Mouse (Mus musculus): ENCODE measurements around the gene Tcl1b4.

Gene Tcl1b4

DNA sequence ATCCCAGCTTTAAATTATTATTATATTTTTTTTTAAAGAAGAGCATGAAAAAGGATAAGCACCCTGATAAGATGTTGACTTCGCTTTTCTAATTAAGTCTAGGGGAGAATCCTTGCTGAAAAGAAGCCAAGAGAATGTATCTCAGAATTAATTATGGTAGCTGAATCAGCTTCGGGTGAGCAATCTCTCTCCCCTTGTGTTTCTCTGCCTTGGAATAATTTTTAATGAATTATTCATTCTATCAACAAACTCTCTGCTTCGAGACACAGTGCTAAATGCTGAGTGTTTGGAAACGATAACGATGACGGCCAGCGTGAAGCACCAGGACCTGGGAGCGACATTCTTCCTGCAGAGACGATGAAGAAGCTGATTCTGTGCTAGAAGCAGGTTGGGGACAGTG is 37.3 kb downstream of the Tcl1b4 start:
- intact Hi-C loops (cut with DNase I): no loop called here

DNA sequence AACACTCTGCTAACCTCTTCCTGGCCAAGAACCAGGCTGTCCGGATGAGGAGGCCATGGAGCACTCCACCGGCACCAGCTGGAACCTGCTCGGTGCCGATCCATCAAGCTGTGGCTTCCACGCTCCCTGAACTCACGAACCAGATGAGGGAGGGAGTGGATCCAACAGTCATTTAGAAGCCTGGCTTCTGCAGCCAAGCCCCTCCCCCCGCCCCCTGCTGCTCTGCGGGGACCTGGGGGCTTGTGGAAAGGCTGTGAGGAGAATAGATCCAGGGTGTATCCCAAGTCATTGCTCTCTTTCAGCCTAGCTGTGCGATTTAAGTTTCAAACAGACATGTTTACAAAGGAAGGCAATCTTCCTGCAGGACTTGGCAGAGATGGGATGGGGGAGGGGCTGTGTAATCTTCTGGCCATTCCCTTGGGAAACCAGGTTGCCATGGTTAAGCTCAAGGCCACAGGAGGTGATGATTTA is 47.0 kb downstream of the Tcl1b4 start:
- intact Hi-C loops (cut with DNase I): no loop called here

- intact Hi-C loops (cut with DNase I): no loop called here
Observed at GRCm38 (mm10) chr12:105253796-105254195, 52.0 kb downstream of the Tcl1b4 start.

Measured in adrenal gland (tissue).